Mouse (Mus musculus) erythroblast, adult 5-6 weeks (primary cell): ENCODE measurements around the gene Chst11. TPM values are rescaled to one million over a fixed set of nuclear protein-coding genes. Genes with fewer than 3 reads are reported as not detected.
"Not testable (repeated sequence)": the region's sequence is repeated elsewhere in the genome, so short reads cannot be mapped to it uniquely, and the experiment has no call there.

ENCODE experiments used
- ATAC-seq: replicated peaks from 2 replicates; pipeline ENCODE4 v1.8.0; 2016; ENCODE audit warnings: moderate number of reproducible peaks, mild to moderate bottlenecking, moderate TSS enrichment, inconsistent platforms; ENCODE audit not compliant: poor library complexity, low FRiP score, severe bottlenecking
- total RNA-seq, 2 experiments: library from RNA; stranded (forward) in 1 of 2; stranded (reverse) in 1 of 2; fragments of 150-400 nt in 1 of 2; fragments of 200-764, 138-1000 nt in 1 of 2; gene quantifications; 2 replicates each; pipeline versions ENCODE4 v1.2.3 to v1.2.4; 2015 to 2017; ENCODE audit warnings: low replicate concordance in 2 of 2

Gene Chst11
- total RNA-seq, 2 experiments from 2014 or later = 1.7 to 9.5 TPM

DNA sequence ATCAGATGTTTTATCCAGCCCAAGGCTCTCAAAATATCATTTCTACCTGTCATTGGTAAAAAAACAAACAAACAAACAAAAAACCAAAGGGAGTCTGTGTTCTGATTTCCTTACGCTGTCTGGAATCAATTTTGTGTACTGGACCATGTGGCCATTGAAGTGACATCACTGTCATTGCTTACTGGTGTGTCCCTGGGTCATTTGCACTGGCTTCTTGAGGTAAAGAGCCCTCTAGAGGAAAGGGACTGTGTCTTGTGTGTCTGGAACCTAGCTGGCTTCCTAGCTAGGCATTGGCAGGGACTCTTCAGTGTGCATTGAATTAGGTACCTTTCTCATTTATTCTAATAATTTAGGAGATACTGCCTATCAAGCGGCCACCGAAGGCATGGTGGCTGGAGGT, 114.4 kb downstream of the Chst11 start:
- ATAC-seq = no peak

DNA sequence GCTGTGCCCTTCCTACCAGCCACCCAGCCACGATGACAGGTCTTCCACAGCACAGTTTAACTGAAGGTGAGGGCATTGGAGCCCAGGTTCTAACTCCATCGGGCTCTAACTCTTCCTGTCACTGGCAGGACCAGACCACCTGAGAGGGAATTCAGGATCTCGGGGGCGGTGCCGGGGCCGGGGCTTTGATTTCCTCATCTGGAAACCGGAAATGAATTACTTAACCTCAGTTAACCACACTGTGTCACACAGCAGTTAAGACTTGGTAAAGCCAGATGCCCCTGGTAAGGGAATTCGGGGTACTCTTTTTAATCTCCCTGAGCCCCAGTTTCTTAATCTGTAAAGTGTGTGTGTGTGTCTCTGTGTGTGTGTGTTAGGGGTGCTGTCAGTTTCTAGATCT, 115.6 kb downstream of the Chst11 start:
- ATAC-seq = no peak

DNA sequence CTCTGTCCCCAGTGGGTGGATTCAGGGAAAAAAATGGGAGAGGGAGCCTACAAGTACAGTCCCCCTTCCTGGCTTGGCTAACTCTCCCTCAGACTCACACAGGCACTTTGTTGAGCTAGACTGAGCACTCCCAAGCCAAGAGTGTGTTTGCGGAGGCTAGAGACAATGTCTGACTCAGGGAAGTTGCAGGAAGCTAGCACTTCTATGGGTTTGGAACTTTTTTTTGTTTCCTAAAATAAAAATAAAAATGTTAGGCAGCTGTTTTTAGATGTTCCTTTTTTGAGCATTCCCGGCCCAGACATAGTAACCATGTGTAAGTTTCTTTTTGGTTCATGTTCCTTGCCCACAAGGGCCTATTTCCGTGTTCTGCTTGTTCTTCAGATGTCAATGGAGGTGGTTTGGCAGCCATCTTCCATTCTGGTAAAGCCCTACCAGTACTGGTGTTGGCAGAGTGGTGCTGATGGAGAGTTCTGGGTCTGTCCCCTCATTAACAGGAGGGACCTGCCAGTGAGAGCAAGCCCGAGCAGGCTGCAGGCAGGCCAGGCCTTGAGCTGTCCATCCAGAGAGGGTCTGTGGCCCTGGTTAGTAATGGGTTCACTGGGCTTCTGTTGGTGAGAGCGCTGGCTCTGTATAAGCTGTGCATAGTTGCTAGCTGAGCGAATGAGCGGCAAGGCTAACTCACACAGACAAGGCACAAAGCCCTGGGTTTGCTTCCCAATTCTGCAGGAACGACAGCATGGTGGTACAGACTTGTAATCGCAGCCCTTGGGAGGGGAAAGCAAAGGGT, 116.3 kb downstream of the Chst11 start:
- ATAC-seq = no peak

DNA sequence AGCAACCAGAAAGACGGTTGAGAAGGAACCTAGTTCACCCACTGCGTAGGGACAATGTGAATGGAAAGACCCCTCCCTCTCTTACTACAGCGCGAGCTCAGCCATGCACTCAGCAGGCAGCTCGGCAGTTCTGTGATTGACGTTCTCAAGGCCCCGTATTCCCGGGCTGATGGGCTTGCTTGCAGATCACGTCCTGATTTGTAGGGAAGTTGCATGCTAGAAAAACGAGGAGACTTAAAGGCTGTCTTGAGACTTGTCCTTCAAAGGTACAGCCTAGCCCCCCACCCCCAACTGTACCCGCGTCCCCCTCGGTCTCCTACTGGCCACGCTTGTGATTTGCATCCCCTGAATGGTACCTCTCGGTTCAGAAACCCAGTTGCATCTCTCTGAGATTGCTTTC, 117.4 kb downstream of the Chst11 start:
- ATAC-seq = no peak

DNA sequence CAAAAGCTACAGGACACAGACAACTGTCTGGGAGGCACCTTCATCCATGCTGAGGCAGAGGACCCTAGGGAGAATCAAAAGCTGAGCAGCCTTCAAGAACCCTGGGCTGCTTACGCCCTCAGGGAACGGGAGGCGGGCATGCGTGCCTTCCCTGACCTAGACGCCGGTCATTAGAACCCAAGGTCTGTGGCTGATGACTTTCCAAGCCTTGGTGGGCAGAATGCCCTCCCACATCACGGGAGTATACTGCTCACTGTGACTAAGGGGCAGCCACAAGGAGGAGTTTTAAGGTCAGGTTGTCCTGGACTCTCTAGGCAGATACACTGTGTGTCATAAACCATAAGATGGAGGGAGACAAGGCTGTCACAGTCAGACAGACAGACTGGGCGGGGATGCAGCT, 118.9 kb downstream of the Chst11 start:
- ATAC-seq = no peak

DNA sequence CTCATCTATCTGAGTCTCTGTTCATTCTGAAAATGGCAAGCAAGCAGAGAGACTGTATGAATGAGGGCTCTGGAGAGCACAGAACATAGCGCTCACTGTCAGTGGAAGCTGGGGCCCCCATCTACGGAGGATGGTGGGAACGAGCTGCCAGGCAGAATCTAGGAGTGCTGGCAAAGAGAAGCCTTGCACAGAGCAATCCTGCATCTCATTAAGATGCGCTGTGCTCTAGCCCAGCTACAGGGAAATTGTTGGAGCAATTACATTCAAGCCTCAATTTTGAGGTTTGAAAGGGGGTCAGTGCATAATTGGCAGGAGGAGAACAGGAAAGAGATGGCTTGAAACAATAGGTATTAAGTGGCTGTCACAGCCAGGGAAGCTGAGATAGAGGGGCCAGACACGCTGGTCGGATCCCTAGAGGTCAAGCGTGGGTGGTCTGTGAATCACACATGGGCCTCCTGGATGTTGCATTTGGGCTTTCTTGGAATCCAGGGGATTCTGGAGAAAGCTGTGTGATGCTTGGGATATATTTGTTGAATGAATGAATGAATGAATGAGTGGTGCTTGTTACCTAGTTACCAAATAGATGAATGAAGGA, 121.0 kb downstream of the Chst11 start:
- no peak for ATAC-seq

DNA sequence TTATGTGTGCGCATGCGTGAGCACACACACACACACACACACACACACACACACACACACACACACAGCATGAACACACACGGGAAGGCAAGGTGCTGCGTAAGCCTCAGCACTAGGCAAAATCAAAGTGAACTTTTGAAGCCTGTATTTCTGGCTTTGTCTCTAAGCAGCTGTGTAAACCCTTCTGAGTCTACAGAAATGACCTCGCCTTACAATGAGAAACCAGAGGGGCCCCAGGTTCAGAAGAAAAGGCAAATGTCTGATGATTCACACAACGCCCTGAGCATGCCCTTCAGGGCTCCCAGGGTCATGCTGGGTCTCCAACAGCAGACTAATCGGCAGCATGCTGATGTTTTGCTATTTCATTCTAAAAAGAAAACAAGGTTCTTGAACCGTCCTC, 122.1 kb downstream of the Chst11 start:
- ATAC-seq = no peak

DNA sequence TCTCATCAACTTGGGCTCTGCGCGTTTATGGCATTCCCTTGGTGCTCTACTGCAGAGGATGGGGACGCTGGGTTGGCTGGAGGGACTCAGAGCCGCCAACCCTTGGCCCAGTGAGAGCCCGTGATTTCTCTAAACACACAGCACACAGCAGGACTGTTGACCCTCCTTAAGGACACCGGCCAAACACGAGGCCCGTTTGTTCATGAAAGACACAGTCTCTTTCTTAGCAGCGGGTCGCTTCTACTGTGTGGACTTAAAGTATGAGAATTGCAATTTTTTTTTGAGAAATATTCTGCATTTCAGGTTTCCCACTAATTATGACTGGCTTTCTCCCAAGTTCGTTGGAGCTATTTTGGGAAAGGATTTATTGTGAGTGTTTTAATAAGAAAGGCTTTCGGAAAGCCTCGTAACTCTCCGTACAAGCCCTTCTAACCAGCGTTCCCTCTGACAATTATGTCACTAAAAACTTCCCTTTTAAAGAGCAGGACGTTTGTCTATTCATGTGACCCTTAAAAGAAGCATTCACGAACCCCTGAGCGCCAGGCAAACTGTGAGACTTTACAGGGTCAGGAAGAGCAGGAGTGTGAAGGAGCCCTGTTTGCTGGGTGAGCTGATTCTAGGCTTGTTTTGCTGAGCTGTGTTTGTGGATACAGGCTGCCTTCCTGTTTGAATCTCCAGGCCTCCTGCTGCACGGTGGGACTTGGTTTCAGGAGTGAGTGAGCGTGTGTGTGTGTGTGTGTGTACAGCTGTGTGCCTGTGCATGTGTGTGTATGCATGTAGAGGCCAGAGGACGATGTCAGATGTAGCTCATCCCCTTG, 122.8 kb downstream of the Chst11 start:
- ATAC-seq = no peak

DNA sequence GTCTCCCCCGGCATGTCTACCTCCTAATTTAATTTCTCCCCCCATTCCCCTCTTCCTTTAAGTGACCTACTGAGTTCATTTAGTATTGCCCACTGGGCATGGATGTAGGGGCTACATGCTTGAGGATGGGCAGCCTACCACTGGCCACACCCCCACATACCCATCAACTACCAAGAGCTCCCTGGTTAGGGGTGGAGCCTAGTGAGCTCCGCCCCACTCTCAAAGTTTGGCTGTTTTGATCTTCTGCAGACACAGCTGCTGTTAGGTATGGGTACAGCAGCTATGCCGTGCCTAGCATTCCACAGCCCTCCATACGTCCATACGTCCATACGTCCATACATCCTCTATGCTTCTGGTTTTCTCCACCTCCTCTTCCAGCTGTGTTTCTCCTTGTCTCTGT, 123.6 kb downstream of the Chst11 start:
- no peak for ATAC-seq

DNA sequence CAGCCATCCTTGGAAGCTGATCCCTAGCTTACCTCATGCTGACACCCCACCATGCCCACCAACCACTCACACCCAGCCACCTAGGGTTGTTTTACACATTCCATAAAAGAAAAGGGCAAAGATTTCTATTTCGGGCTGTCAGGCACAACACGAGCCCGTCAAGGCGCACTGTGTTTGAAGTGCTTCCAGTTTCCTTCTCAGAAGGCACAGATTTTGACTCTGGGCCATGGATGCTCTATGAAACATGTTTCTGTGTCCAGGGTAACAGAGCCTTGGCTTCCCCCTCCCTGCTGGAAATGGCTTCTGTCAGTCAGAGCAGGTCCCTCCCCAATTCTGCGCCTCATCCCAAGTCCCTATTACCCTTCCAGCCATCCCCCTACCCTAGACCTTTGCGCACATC, 125.7 kb downstream of the Chst11 start:
- ATAC-seq = no peak

DNA sequence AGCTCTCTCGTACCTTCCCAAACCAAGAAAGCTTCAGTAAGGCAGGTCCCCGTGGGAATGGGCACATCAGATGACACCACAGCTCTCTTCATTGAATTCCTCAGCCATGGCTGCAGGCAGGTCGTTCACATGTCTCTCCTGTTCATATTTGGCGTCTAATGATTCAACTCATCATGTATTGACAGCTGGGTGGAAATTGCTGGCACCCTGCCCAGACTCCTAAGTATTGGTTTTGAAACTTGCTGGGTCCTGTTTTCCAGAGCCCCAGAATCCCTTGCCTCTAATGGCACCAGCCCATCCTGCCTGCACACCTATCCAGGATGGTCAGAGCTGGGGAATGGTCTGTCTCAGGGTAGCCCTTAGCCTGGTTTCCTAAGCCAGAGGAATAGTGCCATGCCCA, 127.0 kb downstream of the Chst11 start:
- ATAC-seq = no peak

DNA sequence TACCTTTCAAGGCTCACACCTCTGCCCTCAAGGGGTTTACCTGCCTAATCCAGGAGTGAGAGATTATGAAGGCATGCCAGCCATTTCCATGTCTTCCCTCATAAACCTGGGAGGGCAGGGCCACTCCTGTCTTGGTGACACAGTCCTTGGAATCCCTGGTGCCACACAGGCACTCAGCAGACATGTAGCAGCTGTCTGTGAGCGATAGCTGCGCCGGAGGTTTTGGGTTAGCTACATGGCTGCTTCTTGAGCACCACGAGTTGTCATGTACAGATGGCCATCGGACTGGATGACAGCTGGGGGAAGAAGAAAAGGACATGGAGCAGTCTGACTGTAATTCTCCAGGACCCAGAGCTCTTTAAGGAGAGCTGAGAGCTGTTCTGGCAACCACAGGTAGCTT, 129.3 kb downstream of the Chst11 start:
- no peak for ATAC-seq

DNA sequence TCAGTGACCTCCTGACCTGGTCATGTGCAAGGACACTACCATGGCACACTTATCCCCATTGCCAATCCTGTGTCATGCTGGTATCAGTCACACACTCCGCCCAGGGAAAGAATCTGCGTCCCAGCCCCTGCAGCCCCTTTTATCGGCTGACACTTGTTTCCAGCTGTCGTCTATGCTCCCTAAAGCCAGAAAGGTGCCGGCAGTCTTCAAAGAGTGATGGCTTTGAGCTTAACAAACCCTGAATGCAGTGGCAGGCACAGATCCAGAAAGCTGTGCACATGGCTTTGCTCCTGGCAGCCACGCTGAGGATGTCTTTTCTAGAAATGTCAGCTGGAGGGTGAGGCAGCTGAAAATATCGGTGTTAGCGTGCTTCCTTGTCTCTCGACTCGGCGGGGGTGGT, 131.6 kb downstream of the Chst11 start:
- no peak for ATAC-seq

DNA sequence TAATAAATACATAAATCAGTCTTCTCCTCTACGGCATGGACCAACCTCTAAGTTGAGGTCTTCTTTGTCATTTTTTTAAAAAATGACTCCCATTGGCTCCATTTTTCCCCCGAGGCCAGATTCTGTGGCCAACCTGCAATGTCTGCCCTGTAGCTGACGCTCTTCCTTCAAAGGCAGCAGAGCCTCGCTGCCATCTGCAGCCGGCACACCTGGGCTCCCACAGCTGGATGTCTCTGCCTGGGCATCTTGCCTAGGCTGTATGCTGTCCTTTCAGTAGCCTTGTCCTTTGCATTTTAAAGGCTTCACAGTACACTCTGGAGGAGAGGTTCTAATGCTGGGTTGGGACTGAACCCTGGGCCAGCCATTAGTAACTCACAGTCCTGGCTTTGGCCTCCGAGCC, 132.6 kb downstream of the Chst11 start:
- ATAC-seq = no peak

DNA sequence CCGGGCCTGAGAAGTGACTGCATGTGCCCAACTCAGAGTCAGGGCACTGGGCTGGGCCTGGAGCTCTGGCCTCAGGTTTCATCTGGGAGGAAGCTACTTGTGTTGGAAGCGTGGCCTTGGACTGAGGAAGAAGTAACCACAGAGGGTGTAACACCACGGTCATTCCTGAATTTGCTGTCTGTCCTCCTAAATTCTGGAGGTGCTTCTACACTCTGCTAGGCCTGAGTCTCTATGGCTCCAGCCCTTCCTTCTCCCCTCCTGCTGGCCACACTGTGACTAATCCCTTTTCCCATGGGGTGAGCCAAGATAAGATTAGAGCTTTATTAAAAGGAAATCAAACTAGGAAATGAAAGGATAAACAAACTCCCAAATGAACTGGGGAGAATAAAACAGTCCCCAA, 133.3 kb downstream of the Chst11 start:
- no peak for ATAC-seq

DNA sequence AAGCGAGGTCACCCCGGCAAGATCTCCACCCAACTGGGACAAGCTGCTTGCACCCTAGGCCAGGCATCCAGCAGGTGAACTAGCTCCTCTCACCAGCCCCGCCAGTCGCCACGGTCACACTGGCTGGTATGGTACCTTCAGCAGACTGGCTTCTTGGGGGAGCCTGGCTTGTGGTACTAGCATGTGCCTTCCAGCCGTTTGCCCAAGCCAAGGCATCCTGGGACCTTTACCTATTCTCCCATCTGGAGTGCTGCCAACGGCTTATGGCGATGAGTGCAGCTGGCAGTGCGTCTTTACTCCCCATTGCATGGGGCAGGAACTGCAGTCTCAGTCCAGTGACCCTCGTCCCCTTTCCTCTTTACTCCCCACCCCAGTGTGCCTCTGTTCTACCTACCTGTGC, 133.7 kb downstream of the Chst11 start:
- ATAC-seq = no peak

DNA sequence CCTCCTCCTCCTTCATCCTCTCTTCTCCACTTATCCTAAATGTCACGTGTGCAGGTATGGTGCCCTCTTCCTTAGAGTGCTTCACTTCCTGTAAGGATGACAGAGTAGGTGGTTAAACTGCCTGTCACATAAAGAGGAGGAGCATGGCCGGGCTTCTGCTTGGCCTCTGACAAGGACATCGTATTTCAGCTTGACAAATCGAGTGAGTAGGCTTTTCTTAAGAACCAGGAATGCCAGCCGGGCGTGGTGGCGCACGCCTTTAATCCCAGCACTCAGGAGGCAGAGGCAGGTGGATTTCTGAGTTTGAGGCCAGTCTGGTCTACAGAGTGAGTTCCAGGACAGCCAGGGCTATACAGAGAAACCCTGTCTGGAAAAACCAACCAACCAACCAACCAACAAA, 134.2 kb downstream of the Chst11 start:
- not testable (repeated sequence) for ATAC-seq

DNA sequence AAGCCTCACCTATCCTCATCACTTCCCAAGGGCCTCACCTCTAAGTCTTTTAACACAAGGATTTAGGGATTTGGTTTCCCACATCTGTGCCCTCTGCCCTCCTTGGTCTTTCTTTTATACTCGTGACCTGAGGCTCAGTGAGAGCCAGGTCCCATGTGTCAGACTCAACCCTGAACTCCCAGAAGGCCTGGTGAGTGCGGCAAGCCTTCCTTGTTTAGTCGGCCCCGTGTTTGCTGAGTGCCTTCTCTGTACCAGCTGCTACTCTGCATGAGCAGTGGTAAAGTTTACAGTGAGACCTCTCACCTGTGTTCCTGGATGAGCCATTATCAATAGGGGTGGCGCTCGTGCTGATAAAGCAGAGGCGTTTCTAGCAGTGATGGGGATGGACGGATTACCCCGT, 134.6 kb downstream of the Chst11 start:
- no peak for ATAC-seq

DNA sequence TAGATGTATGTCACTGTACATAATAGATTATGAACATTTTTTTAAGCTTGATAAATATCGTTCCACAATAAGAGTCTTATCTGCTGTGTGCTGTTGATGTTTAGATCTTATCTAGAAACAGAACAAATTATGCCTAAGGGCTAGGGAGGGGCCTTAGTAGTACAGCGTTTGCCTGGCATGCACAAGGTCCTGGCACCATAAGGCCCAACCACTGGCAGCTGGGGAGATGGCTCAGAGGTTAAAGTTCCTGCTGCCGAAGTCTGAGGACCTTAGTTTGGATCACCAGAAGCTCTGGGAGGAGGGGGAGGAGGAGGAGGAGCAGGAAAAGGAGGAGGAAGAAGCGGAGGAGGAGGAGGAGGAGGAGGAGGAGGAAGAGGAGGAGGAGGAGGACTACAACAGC, 135.6 kb downstream of the Chst11 start:
- ATAC-seq = no peak

DNA sequence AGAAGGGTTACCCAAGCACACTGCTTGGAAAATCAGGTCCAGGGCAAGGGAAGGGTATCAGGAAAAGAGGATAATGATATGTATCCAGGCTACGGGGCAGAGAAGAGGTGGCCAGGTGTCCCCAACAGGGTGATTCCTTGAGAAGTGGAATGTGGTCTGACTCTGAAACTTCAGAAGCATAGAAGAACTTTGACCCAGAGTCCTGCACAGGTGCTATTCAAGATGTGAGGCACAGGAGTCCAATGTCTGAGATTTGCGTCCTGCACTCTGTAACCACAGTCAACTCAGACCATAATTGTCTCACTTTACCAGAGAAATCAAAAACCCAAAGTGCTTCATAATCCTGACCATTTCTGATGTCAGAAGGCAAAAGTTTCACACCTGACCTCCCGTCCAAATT, 139.3 kb downstream of the Chst11 start:
- no peak for ATAC-seq

DNA sequence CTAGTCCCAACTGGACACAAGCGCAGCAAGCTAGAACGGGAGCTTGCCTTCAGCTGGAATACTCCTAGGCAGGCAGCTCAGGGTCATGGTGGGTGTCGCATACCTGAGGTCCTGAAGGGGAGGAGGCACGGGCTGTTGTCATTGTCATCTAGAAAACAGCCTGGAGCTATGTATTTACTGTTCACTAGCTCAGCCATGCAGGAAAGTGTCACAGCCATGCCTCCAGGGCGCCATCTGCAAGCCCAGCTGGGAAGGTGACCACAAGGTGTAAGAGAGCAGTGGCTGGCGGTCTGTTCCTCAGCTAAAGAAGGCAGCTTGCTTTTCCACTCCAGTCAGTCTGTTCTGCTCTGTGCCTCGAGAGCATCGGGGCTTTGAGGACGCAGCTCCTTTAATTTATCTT, 141.1 kb downstream of the Chst11 start:
- no peak for ATAC-seq
